Mouse (Mus musculus) MEL (cell line): ENCODE measurements around the gene Ensa. TPM values are rescaled to one million over a fixed set of nuclear protein-coding genes. Genes with fewer than 3 reads are reported as not detected.

ENCODE experiments used
- polyA plus RNA-seq, 2 experiments: library from polyadenylated mRNA; stranded (reverse) in 1 of 2; unstranded in 1 of 2; fragments of >175 nt in 1 of 2; fragments of >200 nt in 1 of 2; gene quantifications; 2 replicates each; pipeline versions ENCODE4 v1.2.1 to v1.2.4; 2012; ENCODE audit warnings: low replicate concordance in 2 of 2, low read depth in 1 of 2; ENCODE audit not compliant: insufficient read length in 2 of 2, insufficient read depth in 1 of 2, missing spikeins in 1 of 2
- total RNA-seq: library from RNA; depleted of rRNA; stranded (reverse); fragments of 300-350 nt; gene quantifications from 2 replicates; pipeline ENCODE4 v1.2.3, GENCODE M21; 2012; rRNA removed

Ensa gene
- total and polyA plus RNA-seq, 3 experiments = 85.2 to 90.5 TPM; not detected in 1

Other genes with a start within 250 kb of the Ensa start
- gene 4930558C23Rik, start 222.2 kb upstream of the Ensa start, total RNA-seq = not detected in 2 replicates
- gene 4930558C23Rik, start 222.2 kb upstream of the Ensa start, polyA plus RNA-seq = not detected
- 16.4 and 22.2 TPM in 2 replicates for gene Arnt, start 190.6 kb upstream of the Ensa start, total RNA-seq
- gene Arnt, start 190.6 kb upstream of the Ensa start, polyA plus RNA-seq = 10 to 100 TPM; 62.4 to 90.7 TPM
- 0.08 TPM in 1 of 2 replicates, not detected in the other for gene Ctsk, start 125.7 kb upstream of the Ensa start, total RNA-seq
- under 1 TPM in 1 of 2 experiments, not detected in 1; 0.10 TPM for gene Ctsk, start 125.7 kb upstream of the Ensa start, polyA plus RNA-seq
- not detected in 2 replicates for gene Ctss, start 98.2 kb upstream of the Ensa start, total RNA-seq
- not detected for gene Ctss, start 98.2 kb upstream of the Ensa start, polyA plus RNA-seq
- not detected in 2 replicates for gene Hormad1, start 65.3 kb upstream of the Ensa start, total RNA-seq
- not detected for gene Hormad1, start 65.3 kb upstream of the Ensa start, polyA plus RNA-seq
- 41.0 and 43.8 TPM in 2 replicates for gene Golph3l, start 36.1 kb upstream of the Ensa start, total RNA-seq
- gene Golph3l, start 36.1 kb upstream of the Ensa start, polyA plus RNA-seq = 10 to 100 TPM in 1 of 2 experiments, not detected in 1; 45.1 TPM
- gene Mcl1, start 33.8 kb downstream of the Ensa start, total RNA-seq = 140 and 142 TPM in 2 replicates
- 100 to 1,000 TPM; 156 to 211 TPM for gene Mcl1, start 33.8 kb downstream of the Ensa start, polyA plus RNA-seq
- 0.03 and 0.27 TPM in 2 replicates for gene Adamtsl4, start 62.9 kb downstream of the Ensa start, total RNA-seq
- gene Adamtsl4, start 62.9 kb downstream of the Ensa start, polyA plus RNA-seq = under 1 TPM in 1 of 2 experiments, not detected in 1; 0.88 TPM
- gene Ecm1, start 114.6 kb downstream of the Ensa start, total RNA-seq = 0.39 and 1.0 TPM in 2 replicates
- 1 to 10 TPM in 1 of 2 experiments, not detected in 1; 9.5 TPM for gene Ecm1, start 114.6 kb downstream of the Ensa start, polyA plus RNA-seq
- gene Tars2, start 135.2 kb downstream of the Ensa start, total RNA-seq = 138 and 141 TPM in 2 replicates
- 100 to 1,000 TPM in 1 of 2 experiments, not detected in 1; 237 TPM for gene Tars2, start 135.2 kb downstream of the Ensa start, polyA plus RNA-seq
- gene Rprd2, start 193.9 kb downstream of the Ensa start, total RNA-seq = 16.3 and 17.1 TPM in 2 replicates
- gene Rprd2, start 193.9 kb downstream of the Ensa start, polyA plus RNA-seq = 10 to 100 TPM; 31.9 to 42.0 TPM
- 109 and 126 TPM in 2 replicates for gene Prpf3, start 230.9 kb downstream of the Ensa start, total RNA-seq
- gene Prpf3, start 230.9 kb downstream of the Ensa start, polyA plus RNA-seq = 100 to 1,000 TPM; 199 to 277 TPM
- 524 and 586 TPM in 2 replicates for gene Mrps21, start 246.5 kb downstream of the Ensa start, total RNA-seq
- gene Mrps21, start 246.5 kb downstream of the Ensa start, polyA plus RNA-seq = 100 to 1,000 TPM in 1 of 2 experiments, not detected in 1; 469 TPM